Mouse (Mus musculus): ENCODE results near the gene Usb1. TPM values are rescaled to one million over a fixed set of nuclear protein-coding genes. Genes with fewer than 3 reads are reported as not detected.

Usb1 gene
- polyA plus RNA-seq, 1 experiment = 21.2 TPM

DNA sequence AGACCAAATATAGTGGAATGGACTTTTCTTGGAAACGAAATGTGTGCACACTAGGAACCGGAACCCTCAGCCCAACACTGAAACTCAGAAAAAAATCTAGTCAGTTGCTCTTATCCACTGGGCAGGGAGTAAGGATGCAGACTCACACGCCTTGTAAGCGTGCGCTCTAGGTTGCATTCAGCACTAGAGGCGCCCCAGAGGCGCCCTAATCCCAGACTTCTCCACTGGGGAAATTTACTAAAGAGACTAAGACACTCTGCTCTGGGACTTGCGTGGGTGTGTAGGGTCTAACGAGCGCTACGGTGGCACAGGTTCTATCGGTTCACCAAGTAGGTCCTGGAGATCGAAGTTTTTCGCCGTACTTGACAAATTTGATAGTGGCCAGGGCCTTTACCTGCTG, 19.4 kb downstream of the Usb1 start:
- Histone ChIP-seq H3K27me3 (ENCODE audit: control insufficient read depth, insufficient read depth, low read length) (no peaks in the 10 kb centered on the region), H3K36me3 (ENCODE audit: control insufficient read depth, insufficient read depth, low read length) (no peaks in the 10 kb centered on the region; the same call in 1 of the 2 replicates), H3K4me1 (ENCODE audit: control insufficient read depth, insufficient read depth, insufficient read length, low read length) (peaks cover 1% of the 10 kb centered on the region), H3K27ac (ENCODE audit: insufficient read depth, low read depth, low read length) (no peak overlapping the region), H3K4me3 (ENCODE audit: low read depth, low read length) (peak overlapping the region; percentile 81)
- WGBS = 4% methylated on average over 15 of the region's 15 CpGs
- no peak for TF ChIP-seq POLR2A (IDR thresholded peaks at IDR 0.05; ENCODE audit: low read depth, low read length)
- TF ChIP-seq CTCF (IDR thresholded peaks at IDR 0.05; ENCODE audit: extremely low read depth, insufficient read length, insufficient replicate concordance, low read depth, low read length) = peak; percentile 44; the same call in 1 of the 2 replicates

DNA sequence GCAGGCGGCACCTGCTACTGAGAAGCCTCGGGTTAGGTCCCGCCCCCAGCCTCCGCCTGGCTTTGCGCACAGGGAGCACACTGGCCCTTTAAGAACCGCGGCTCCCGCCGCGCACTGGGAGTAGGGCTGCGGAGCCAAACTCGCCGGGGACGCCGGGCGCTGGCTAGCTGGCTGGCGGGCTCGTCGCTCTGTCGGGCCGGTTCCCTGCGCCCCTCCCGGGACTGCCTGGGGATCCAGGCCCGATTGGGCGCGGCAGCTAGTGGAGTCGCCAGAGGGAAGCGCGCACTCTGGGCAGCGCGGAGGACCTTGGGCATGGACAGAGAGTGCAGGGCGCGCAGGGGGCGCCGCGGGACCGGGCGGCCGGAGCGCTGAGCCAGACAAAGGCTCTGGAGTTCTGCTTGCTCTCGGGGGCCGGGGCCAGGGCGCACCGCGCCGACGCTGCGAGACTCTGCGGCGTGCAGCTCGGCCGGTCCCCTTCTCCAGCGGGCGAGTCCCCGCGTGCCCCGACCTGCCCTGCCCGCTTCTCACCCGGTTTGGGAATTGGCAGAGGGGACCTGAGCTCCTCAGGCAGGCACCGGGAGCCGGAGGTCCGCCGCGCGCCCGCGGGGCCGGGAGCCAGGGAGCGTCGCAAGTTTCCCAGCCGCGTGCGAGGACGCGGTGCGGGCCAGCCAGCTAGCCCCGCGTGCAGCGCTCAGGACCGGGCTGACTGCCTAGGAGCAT, 20.2 kb downstream of the Usb1 start, which contains the start of gene Mmp15:
Gene Mmp15 (plus strand): TSS at position 118 of the 720 bp plus-strand sequence.
- H3K36me3 ChIP-seq (ENCODE audit: control insufficient read depth, insufficient read depth, low read length) = no peaks in the 10 kb centered on the region
- no peaks in the 10 kb centered on the region for H3K27me3 ChIP-seq (ENCODE audit: control insufficient read depth, insufficient read depth, low read length)
- TF ChIP-seq CTCF (IDR thresholded peaks at IDR 0.05; ENCODE audit: extremely low read depth, insufficient read length, insufficient replicate concordance, low read depth, low read length) = no peak
- TF ChIP-seq POLR2A (IDR thresholded peaks at IDR 0.05; ENCODE audit: low read depth, low read length) = peak; percentile 49; the same call in 1 of the 2 replicates
- peak within 1 kb of the TSS; percentile 36; the same call in 1 of the 2 replicates for H3K27ac ChIP-seq (ENCODE audit: insufficient read depth, low read depth, low read length)
- 1% methylated on average over 79 of the region's 80 CpGs for WGBS
- H3K4me1 ChIP-seq (ENCODE audit: control insufficient read depth, insufficient read depth, insufficient read length, low read length) = peaks cover 4% of the 10 kb centered on the region
- H3K4me3 ChIP-seq (ENCODE audit: low read depth, low read length) = peak within 1 kb of the TSS; percentile 81

DNA sequence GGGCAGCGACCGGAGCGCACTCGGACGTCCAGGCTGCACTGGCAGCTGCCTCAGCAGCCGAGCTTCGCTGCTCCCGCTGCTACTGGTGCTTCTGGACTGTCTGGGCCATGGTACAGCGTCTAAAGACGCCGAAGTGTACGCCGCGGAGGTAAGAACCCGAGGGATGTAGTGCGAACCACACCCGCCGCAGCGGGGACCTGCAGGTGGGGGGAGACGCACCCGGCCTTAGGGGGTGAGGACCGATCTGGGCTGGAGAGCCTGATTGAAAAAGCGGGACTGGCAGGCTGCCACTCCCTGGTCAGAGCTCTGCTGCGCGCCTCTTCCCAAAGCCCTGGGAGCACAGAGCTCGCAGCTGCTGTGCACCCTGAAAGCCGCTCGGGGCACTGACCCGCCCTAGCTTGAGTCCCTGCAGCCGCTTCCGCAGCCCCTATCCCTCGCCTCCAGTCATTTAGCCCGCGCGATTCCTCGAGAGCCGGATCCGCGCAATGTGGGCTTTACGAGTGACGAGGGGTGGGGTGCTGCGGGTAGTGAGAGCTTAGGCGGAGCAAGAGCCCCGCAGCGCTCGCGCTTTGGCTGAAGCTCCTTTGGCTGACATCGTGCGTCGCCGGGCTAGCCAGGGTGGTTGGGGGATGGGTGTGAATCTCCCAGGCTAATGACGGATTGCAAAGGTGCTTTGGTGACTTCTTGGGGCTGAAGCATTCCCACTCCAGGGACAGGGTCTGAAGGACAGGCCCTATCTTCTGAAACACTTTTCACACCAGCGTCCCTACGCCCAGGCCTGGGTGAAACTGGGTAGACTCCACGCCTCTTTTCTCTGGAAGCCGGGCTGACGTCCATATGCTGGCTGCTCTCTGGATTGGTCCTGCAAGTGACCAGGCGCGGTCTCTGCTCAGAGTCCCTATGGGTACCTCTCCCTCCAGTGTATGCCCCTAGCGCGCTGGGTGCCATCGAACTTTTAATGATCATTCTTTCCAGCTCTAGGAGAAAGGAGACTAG, 21.1 kb downstream of the Usb1 start:
- Histone ChIP-seq H3K27ac (ENCODE audit: insufficient read depth, low read depth, low read length) (peak overlapping the region; percentile 36; the same call in 1 of the 2 replicates), H3K4me1 (ENCODE audit: control insufficient read depth, insufficient read depth, insufficient read length, low read length) (peaks cover 6% of the 10 kb centered on the region), H3K27me3 (ENCODE audit: control insufficient read depth, insufficient read depth, low read length) (no peaks in the 10 kb centered on the region), H3K4me3 (ENCODE audit: low read depth, low read length) (peak overlapping the region; percentile 81), H3K36me3 (ENCODE audit: control insufficient read depth, insufficient read depth, low read length) (no peaks in the 10 kb centered on the region)
- 7% methylated on average over 62 of the region's 62 CpGs for WGBS
- TF ChIP-seq CTCF (IDR thresholded peaks at IDR 0.05; ENCODE audit: extremely low read depth, insufficient read length, insufficient replicate concordance, low read depth, low read length) = no peak
- peak; percentile 14; the same call in 1 of the 2 replicates for TF ChIP-seq POLR2A (IDR thresholded peaks at IDR 0.05; ENCODE audit: low read depth, low read length)

DNA sequence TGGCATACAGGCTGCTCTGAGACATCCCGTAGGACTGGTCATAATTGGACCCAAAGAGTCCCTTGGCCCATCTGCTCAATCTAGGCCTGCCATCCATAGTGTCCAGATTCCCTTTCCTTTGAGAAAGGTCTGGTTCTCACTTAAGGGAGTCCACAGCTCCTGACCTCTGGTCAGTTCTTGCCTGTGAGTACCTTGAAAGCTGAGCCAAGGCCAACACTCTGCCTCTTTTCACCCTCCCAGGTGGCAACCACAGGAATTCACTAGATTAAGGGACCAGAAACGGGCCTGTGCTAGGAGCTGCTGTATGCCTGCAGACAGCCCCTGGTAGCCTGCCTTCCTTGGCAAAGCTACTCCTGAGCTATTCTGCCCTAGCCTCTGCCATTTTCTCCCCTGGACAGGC, 22.5 kb downstream of the Usb1 start:
- H3K27ac ChIP-seq (ENCODE audit: insufficient read depth, low read depth, low read length) = no peak overlapping the region
- 89% methylated on average over 2 of the region's 2 CpGs for WGBS
- no peaks in the 10 kb centered on the region for H3K27me3 ChIP-seq (ENCODE audit: control insufficient read depth, insufficient read depth, low read length)
- no peak overlapping the region for H3K4me3 ChIP-seq (ENCODE audit: low read depth, low read length)
- no peaks in the 10 kb centered on the region for H3K36me3 ChIP-seq (ENCODE audit: control insufficient read depth, insufficient read depth, low read length)
- TF ChIP-seq POLR2A (IDR thresholded peaks at IDR 0.05; ENCODE audit: low read depth, low read length) (no peak), CTCF (IDR thresholded peaks at IDR 0.05; ENCODE audit: extremely low read depth, insufficient read length, insufficient replicate concordance, low read depth, low read length) (no peak)
- peaks cover 19% of the 10 kb centered on the region for H3K4me1 ChIP-seq (ENCODE audit: control insufficient read depth, insufficient read depth, insufficient read length, low read length)

DNA sequence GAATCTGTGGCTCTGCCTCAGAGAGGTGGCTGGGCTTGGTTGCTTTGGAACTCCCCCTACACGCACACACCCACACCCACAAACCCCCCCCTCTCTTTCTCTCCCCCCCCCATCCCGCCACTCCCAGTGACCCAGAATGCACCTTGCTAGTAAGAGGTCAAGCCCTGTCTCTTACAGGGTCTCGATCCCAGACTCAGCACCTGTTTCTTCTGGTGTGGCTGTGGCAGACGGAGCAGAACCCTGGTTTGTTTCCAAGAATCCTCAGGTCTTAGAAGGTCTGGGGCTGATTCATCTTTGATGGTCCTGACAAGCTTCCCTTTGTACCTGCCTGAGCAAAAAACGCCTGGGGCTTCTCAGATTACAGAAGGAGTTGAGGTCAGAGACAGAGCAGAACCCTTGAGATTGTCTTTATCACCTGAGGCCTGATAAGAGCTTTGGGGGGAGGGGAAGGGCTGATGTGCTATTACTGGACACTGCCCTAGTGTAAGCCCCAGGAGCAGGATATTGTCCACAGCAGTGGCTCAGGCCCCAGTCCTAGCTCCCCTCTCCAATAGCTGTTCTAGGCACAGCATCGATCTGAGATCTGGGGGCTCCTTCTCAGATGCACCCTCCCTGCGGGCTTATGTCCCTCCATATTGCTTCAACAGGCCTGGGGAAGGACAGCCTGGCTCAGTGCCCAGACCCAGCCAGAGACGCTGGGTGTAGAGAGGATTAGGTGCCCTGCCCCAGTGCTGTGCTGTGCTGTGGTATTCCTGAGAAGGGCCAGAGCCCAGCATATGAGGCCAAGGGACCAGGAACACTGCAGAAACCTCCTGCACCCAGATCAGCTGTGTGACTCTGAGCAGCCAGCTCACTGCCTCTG, 26.7 kb downstream of the Usb1 start:
- peak overlapping the region; percentile 92 for H3K27ac ChIP-seq (ENCODE audit: insufficient read depth, low read depth, low read length)
- WGBS = 17% methylated on average over 7 of the region's 8 CpGs
- TF ChIP-seq POLR2A (IDR thresholded peaks at IDR 0.05; ENCODE audit: low read depth, low read length) (no peak), CTCF (IDR thresholded peaks at IDR 0.05; ENCODE audit: extremely low read depth, insufficient read length, insufficient replicate concordance, low read depth, low read length) (no peak)

DNA sequence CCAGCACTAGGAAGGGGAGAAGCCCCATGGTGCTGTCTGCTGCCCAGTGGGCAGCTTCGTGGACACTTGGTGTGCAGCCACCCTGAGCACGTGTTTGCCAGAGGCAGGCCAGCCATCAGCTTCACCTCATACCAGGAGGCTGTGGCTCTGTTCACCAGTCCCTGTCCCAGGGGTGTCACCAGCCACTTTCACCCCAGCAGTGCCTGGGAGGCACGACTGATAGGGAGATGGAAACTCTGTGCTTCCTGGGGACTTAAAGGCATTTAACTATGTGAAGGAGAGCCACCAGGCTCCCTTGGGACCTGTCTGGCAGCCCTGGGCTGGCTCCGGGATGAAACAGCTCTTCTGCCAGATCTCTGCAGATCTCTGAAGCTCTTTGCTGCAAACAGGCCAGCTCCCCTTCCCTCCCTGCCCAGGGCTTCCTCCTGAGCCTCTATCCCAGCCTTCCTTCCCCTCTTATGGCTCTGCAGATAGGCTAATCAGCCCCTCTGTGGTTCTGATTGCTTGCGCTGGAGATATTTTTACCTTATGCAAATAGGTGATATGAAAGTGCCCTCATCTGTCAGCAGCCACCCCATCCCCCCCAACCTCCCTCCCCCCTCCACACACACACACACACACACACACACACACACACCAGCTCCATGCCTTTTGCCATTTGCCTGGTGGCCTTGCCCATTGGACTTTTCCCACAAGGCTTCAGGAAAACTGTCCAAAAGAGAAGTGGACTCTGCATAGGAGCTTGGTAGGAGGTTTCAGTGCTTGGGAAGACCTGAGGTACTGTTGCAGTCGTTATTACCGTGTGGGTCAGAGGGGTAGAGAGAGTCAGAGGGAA, 28.3 kb downstream of the Usb1 start:
- H3K27ac ChIP-seq (ENCODE audit: insufficient read depth, low read depth, low read length) = peak overlapping the region; percentile 92
- TF ChIP-seq POLR2A (IDR thresholded peaks at IDR 0.05; ENCODE audit: low read depth, low read length) = no peak
- TF ChIP-seq CTCF (IDR thresholded peaks at IDR 0.05; ENCODE audit: extremely low read depth, insufficient read length, insufficient replicate concordance, low read depth, low read length) = no peak
- no peaks in the 10 kb centered on the region for H3K27me3 ChIP-seq (ENCODE audit: control insufficient read depth, insufficient read depth, low read length)
- H3K4me1 ChIP-seq (ENCODE audit: control insufficient read depth, insufficient read depth, insufficient read length, low read length) = peaks cover 35% of the 10 kb centered on the region
- WGBS = 22% methylated on average over 7 of the region's 7 CpGs
- no peak overlapping the region for H3K4me3 ChIP-seq (ENCODE audit: low read depth, low read length)
- no peaks in the 10 kb centered on the region for H3K36me3 ChIP-seq (ENCODE audit: control insufficient read depth, insufficient read depth, low read length)

More for the DNA sequence above, 26.7 kb downstream of the Usb1 start:
- no peaks in the 10 kb centered on the region for H3K27me3 ChIP-seq (ENCODE audit: control insufficient read depth, insufficient read depth, low read length)
- H3K4me3 ChIP-seq (ENCODE audit: low read depth, low read length) = no peak overlapping the region
- H3K36me3 ChIP-seq (ENCODE audit: control insufficient read depth, insufficient read depth, low read length) = no peaks in the 10 kb centered on the region
- H3K4me1 ChIP-seq (ENCODE audit: control insufficient read depth, insufficient read depth, insufficient read length, low read length) = peaks cover 35% of the 10 kb centered on the region

Data from small intestine, adult 2 months (tissue).